Mouse (Mus musculus): ENCODE measurements at regions not wholly inside any gene's neighbourhood (a gene's known extent, or its start where the extent isn't known, plus 50 kb on each side); places are given as distances from the start of the nearest gene placed in this dataset.
A peak's percentile ranks its signal among the peaks of the same experiment; 100 is the strongest.
"Not testable (repeated sequence)": the region's sequence is repeated elsewhere in the genome, so short reads cannot be mapped to it uniquely, and the experiment has no call there.

DNA sequence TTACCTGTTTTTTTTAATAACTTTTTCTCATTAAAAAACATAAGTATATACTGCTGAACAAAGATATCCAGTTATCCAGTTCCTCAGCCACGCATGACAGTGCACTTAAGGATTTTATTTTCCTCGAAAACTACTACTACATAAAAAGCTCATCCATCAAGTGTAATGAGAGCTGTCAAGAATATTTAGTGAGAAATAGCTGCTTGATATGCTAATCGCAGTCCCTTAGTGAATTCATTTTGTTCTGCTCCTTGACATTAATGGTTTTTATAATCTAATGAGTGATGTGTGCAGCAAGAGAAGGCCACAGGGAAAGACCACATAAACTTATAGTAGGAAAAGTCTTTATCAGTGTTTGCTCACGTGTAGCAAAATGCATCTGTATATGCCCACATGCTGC lies 754.0 kb upstream of the Slc39a10 start:
- no peak overlapping the region for H3K27ac ChIP-seq (ENCODE audit: low read length)
- no peaks in the 10 kb centered on the region for H3K36me3 ChIP-seq (ENCODE audit: control insufficient read depth, insufficient read depth)
- no peaks in the 10 kb centered on the region for H3K9me3 ChIP-seq (replicated peaks; ENCODE audit: control insufficient read depth, low read length)
- H3K27me3 ChIP-seq (ENCODE audit: control insufficient read depth, insufficient read depth, low read length) = no peaks in the 10 kb centered on the region
- ATAC-seq (replicated peaks; ENCODE audit: extremely low read depth, insufficient read depth, low FRiP score) = no peak
- no peak overlapping the region for H3K4me3 ChIP-seq (ENCODE audit: low read length)
- H3K4me2 ChIP-seq (ENCODE audit: low read depth, low read length) = no peak overlapping the region
- H3K4me1 ChIP-seq (ENCODE audit: control insufficient read depth, insufficient read depth, low read length) = no peaks in the 10 kb centered on the region
- 67% methylated on average over 4 of the region's 4 CpGs for WGBS
- no peak overlapping the region for H3K9ac ChIP-seq (ENCODE audit: low read length)

DNA sequence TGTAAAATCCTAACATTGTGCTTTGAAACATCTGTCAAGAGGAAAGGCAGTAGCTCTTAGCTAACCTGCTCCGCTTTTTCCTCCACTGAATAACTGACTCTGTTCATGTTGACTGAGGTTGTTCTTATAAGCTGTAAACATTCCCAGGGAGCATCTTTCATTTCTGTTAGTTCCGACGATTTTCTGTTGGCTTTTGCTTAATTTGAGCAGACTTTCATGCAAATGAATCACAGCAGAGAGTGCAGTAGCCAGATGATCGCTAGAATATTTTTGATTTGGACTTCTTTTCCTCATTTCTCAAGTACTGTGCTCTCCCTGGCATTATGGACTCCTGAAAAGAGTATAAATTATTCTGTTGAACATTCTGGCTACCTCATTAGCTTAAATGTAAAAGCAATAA lies 713.9 kb upstream of the Slc39a10 start:
- H3K9ac ChIP-seq (ENCODE audit: low read length) = no peak overlapping the region
- no peak overlapping the region for H3K27ac ChIP-seq (ENCODE audit: low read length)
- WGBS = 77% methylated on average over 4 of the region's 4 CpGs
- H3K4me3 ChIP-seq (ENCODE audit: low read length) = no peak overlapping the region
- H3K36me3 ChIP-seq (ENCODE audit: control insufficient read depth, insufficient read depth) = no peaks in the 10 kb centered on the region
- ATAC-seq (replicated peaks; ENCODE audit: extremely low read depth, insufficient read depth, low FRiP score) = no peak
- H3K4me2 ChIP-seq (ENCODE audit: low read depth, low read length) = no peak overlapping the region
- no peaks in the 10 kb centered on the region for H3K27me3 ChIP-seq (ENCODE audit: control insufficient read depth, insufficient read depth, low read length)
- no peaks in the 10 kb centered on the region for H3K4me1 ChIP-seq (ENCODE audit: control insufficient read depth, insufficient read depth, low read length)
- no peaks in the 10 kb centered on the region for H3K9me3 ChIP-seq (replicated peaks; ENCODE audit: control insufficient read depth, low read length)

DNA sequence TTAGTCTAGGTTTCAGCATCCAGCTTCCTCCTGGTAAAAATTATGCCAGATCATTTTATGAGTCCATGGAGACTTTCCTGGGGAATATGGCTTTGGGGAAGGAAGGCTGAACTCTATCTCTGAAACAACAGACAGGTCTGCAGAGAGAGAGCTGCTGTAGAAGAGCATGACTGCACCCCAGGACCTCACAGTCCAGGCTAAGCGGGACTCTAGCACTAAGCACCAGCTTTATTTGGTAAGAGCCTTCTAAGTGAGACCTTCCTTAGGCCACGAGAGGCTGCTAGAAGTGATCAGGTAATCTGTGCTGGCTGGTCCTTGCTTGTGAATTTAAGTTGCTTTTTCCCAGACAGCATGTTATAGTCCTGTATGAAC lies 711.3 kb upstream of the Slc39a10 start:
- Histone ChIP-seq H3K27me3 (ENCODE audit: control insufficient read depth, insufficient read depth, low read length) (no peaks in the 10 kb centered on the region), H3K4me3 (ENCODE audit: low read length) (no peak overlapping the region), H3K36me3 (ENCODE audit: control insufficient read depth, insufficient read depth) (no peaks in the 10 kb centered on the region), H3K9ac (ENCODE audit: low read length) (no peak overlapping the region), H3K27ac (ENCODE audit: low read length) (no peak overlapping the region), H3K4me2 (ENCODE audit: low read depth, low read length) (no peak overlapping the region), H3K4me1 (ENCODE audit: control insufficient read depth, insufficient read depth, low read length) (no peaks in the 10 kb centered on the region), H3K9me3 (replicated peaks; ENCODE audit: control insufficient read depth, low read length) (no peaks in the 10 kb centered on the region)
- ATAC-seq (replicated peaks; ENCODE audit: extremely low read depth, insufficient read depth, low FRiP score) = no peak
- 35% methylated on average over 2 of the region's 2 CpGs for WGBS

DNA sequence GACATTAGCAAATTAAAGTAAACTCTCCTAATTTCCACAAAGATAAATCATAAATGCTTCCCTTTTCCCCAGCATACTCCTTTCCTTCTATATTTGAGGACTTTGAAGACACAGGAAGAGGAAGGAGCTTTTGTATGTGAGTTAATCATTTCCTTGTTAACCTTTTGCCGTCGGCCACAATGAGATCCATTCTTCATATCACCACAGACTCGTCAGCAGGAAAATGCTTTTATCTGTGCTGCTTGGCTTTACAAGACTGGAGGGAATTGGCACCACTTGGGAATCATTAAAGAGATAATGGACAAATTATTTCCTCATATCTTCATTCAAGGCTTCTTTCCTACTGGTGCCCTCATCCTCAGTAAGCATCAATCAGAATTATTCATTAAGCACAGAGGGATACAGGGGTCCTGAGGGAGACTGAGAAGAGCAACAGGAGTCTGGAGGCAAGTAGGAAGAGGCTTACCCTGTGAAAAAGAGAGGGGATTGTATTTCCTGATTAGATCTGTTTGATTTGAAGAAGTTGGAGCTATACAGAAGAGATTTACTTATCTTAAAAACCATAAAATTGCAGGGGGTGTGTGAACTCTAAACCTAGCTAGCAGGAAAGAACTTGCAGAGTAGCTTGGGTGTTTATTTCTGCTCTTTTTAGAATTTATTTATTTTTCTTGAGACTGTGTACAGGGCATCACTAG lies 710.8 kb upstream of the Slc39a10 start:
- Histone ChIP-seq H3K9ac (ENCODE audit: low read length) (no peak overlapping the region), H3K9me3 (replicated peaks; ENCODE audit: control insufficient read depth, low read length) (no peaks in the 10 kb centered on the region), H3K4me1 (ENCODE audit: control insufficient read depth, insufficient read depth, low read length) (no peaks in the 10 kb centered on the region), H3K4me3 (ENCODE audit: low read length) (no peak overlapping the region), H3K27ac (ENCODE audit: low read length) (no peak overlapping the region), H3K27me3 (ENCODE audit: control insufficient read depth, insufficient read depth, low read length) (no peaks in the 10 kb centered on the region), H3K36me3 (ENCODE audit: control insufficient read depth, insufficient read depth) (no peaks in the 10 kb centered on the region), H3K4me2 (ENCODE audit: low read depth, low read length) (no peak overlapping the region)
- WGBS = 28% methylated on average over 3 of the region's 3 CpGs
- ATAC-seq (replicated peaks; ENCODE audit: extremely low read depth, insufficient read depth, low FRiP score) = no peak

DNA sequence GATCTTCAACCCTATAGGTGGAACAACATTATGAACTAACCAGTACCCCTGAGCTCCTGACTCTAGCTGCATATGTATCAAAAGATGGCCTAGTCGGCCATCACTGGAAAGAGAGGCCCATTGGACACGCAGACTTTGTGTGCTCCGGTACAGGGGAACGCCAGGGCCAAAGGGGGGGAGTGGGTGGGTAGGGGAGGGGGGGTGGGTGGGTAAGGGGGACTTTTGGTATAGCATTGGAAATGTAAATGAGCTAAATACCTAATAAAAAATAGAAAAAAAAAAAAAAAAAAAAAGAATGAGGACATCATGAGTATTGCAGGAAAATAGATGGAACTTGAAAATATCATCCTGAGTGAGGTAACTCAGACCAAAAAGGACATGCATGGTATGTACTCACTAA lies 701.0 kb upstream of the Slc39a10 start:
- H3K4me1 ChIP-seq (ENCODE audit: control insufficient read depth, insufficient read depth, low read length); H3K27me3 ChIP-seq (ENCODE audit: control insufficient read depth, insufficient read depth, low read length); H3K36me3 ChIP-seq (ENCODE audit: control insufficient read depth, insufficient read depth); H3K4me3 ChIP-seq (ENCODE audit: low read length); ATAC-seq (replicated peaks; ENCODE audit: extremely low read depth, insufficient read depth, low FRiP score); H3K9ac ChIP-seq (ENCODE audit: low read length); H3K27ac ChIP-seq (ENCODE audit: low read length); H3K9me3 ChIP-seq (replicated peaks; ENCODE audit: control insufficient read depth, low read length); H3K4me2 ChIP-seq (ENCODE audit: low read depth, low read length): not testable (repeated sequence)
- 67% methylated on average over 1 of the region's 4 CpGs for WGBS

DNA sequence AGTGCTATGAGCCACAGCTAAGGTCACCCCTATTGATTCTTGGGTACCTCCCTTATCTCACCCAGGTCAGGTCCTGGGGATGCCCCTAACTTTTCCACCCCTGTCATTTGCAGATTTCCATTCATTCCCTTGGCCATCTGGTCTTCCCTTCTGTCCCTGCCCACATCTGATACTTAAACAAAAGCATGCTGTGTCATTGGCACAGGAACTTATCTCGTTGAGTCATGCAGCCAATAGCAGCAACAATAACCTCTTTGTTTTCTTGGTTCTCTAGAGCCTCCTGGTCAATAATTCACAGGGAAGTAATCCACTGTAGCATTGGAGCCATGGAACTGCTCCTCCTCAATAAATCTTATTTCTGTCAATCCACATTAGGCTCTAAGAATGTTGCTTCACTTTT lies 653.0 kb upstream of the Slc39a10 start:
- ATAC-seq (replicated peaks; ENCODE audit: extremely low read depth, insufficient read depth, low FRiP score) = no peak
- no peaks in the 10 kb centered on the region for H3K36me3 ChIP-seq (ENCODE audit: control insufficient read depth, insufficient read depth)
- no peaks in the 10 kb centered on the region for H3K9me3 ChIP-seq (replicated peaks; ENCODE audit: control insufficient read depth, low read length)
- H3K4me1 ChIP-seq (ENCODE audit: control insufficient read depth, insufficient read depth, low read length) = no peaks in the 10 kb centered on the region
- H3K4me3 ChIP-seq (ENCODE audit: low read length) = no peak overlapping the region
- H3K9ac ChIP-seq (ENCODE audit: low read length) = no peak overlapping the region
- H3K27ac ChIP-seq (ENCODE audit: low read length) = no peak overlapping the region
- no peak overlapping the region for H3K4me2 ChIP-seq (ENCODE audit: low read depth, low read length)
- 57% methylated on average over 1 of the region's 1 CpGs for WGBS
- no peaks in the 10 kb centered on the region for H3K27me3 ChIP-seq (ENCODE audit: control insufficient read depth, insufficient read depth, low read length)

DNA sequence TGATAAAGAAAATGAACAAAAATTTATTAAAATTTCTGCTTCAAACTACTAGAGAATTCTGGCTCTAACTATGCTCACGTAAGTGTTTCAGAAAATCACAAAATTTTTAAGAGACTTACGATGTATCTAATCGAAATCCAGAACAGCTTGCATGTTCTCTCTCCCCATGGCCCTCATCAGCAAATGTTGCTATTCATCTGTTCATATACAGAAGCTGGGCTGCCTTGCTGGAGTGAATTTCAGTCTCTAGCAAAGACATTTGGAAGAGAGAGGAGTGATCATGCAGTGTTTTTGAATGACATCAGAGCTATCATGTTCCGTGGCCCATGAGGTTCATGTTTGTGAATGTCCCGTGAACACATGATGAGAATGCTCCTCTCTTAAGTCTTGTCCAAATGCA lies 618.8 kb upstream of the Slc39a10 start:
- no peak overlapping the region for H3K4me2 ChIP-seq (ENCODE audit: low read depth, low read length)
- no peaks in the 10 kb centered on the region for H3K9me3 ChIP-seq (replicated peaks; ENCODE audit: control insufficient read depth, low read length)

DNA sequence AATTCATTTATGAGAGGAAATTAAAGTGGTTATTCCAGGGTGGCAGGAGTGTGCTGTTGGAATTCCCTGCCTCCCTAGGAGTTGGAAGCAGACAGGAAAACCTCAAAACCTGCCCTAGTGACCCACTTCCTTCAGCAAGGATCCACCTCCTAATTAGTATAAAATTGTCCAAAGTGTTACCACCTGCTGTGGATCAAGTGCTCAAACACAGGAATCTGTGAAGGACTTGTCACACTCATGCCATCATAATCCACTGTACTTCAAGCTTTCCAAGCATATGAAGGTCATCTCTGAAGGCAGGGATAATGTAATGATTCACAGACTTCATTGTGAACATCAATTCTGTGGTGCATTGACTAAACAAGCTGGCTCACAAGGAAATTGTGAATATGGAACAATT lies 615.1 kb upstream of the Slc39a10 start:
- H3K4me2 ChIP-seq (ENCODE audit: low read depth, low read length) = no peak overlapping the region
- H3K9me3 ChIP-seq (replicated peaks; ENCODE audit: control insufficient read depth, low read length) = no peaks in the 10 kb centered on the region
- ATAC-seq (replicated peaks; ENCODE audit: extremely low read depth, insufficient read depth, low FRiP score) = no peak
- H3K27me3 ChIP-seq (ENCODE audit: control insufficient read depth, insufficient read depth, low read length) = no peaks in the 10 kb centered on the region
- H3K36me3 ChIP-seq (ENCODE audit: control insufficient read depth, insufficient read depth) = no peaks in the 10 kb centered on the region
- H3K4me3 ChIP-seq (ENCODE audit: low read length) = no peak overlapping the region
- no peak overlapping the region for H3K27ac ChIP-seq (ENCODE audit: low read length)
- H3K4me1 ChIP-seq (ENCODE audit: control insufficient read depth, insufficient read depth, low read length) = no peaks in the 10 kb centered on the region
- H3K9ac ChIP-seq (ENCODE audit: low read length) = no peak overlapping the region

More for the DNA sequence above, 618.8 kb upstream of the Slc39a10 start:
- no peak overlapping the region for H3K27ac ChIP-seq (ENCODE audit: low read length)
- H3K9ac ChIP-seq (ENCODE audit: low read length) = no peak overlapping the region
- H3K27me3 ChIP-seq (ENCODE audit: control insufficient read depth, insufficient read depth, low read length) = no peaks in the 10 kb centered on the region
- WGBS = 87% methylated on average over 5 of the region's 5 CpGs
- H3K4me3 ChIP-seq (ENCODE audit: low read length) = no peak overlapping the region
- no peak for ATAC-seq (replicated peaks; ENCODE audit: extremely low read depth, insufficient read depth, low FRiP score)
- no peaks in the 10 kb centered on the region for H3K36me3 ChIP-seq (ENCODE audit: control insufficient read depth, insufficient read depth)
- no peaks in the 10 kb centered on the region for H3K4me1 ChIP-seq (ENCODE audit: control insufficient read depth, insufficient read depth, low read length)

DNA sequence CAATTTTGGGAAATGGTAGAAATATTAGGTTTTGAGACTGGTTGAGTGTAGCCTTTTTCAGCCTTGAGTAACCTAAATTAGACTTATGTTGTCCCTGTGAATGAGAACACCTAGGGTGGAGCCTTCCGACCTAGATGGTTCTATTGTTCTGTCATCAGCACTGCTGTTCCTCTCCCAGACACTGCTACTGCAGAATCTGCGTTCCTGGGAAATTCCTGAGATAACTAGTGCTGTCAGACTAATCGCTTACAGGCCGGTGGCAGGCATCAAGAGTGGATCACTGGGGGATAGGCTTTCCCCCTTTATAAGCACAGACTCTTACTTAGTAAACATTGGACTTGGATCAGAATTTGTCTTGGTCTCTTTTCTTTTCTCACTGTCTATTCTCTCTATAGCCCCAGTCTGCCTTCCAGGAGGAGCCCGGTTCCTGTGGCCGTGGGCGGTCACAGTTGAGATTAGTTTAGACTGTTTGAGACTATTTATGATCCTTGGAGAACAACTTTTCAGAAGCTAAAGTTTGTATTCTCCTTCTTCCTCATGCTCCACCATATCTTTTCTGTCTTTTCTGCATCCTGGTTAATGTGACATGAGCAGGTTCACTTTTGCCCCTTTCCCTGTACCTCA lies 596.0 kb upstream of the Slc39a10 start:
- 33% methylated on average over 7 of the region's 7 CpGs for WGBS

More for the DNA sequence above, 596.0 kb upstream of the Slc39a10 start:
- Histone ChIP-seq H3K9ac (ENCODE audit: low read length) (no peak overlapping the region), H3K4me2 (ENCODE audit: low read depth, low read length) (no peak overlapping the region), H3K36me3 (ENCODE audit: control insufficient read depth, insufficient read depth) (no peaks in the 10 kb centered on the region), H3K4me1 (ENCODE audit: control insufficient read depth, insufficient read depth, low read length) (peaks cover 8% of the 10 kb centered on the region; the same call in 1 of the 2 replicates), H3K4me3 (ENCODE audit: low read length) (no peak overlapping the region), H3K27ac (ENCODE audit: low read length) (no peak overlapping the region), H3K27me3 (ENCODE audit: control insufficient read depth, insufficient read depth, low read length) (no peaks in the 10 kb centered on the region), H3K9me3 (replicated peaks; ENCODE audit: control insufficient read depth, low read length) (no peaks in the 10 kb centered on the region)
- 0 out of 2 replicates have a peak, but pooled peaks have one; percentile 23 for ATAC-seq (replicated peaks; ENCODE audit: extremely low read depth, insufficient read depth, low FRiP score)

Data from heart, embryonic 16.5 days (tissue).